Mouse (Mus musculus) ES-Bruce4 (cell line): Measurements from ENCODE around the gene Rabac1.

Experiments
- CTCF ChIP-seq: IDR thresholded peaks from one replicate; pipeline ENCODE4 v1.8.1; 2011; ENCODE audit warnings: low read depth, low read length
- POLR2A ChIP-seq: IDR thresholded peaks from one replicate; pipeline ENCODE4 v1.8.1; 2011; ENCODE audit warnings: low read length; ENCODE audit not compliant: insufficient read depth

GRCm38 (mm10) chr7:24968463-24968862, 4.1 kb downstream of the Rabac1 start:
- TF ChIP-seq CTCF: no peak
- TF ChIP-seq POLR2A: no peak
